Mouse (Mus musculus) hindbrain, embryonic 16.5 days (tissue): ENCODE data around the gene Phf13. TPM values are rescaled to one million over a fixed set of nuclear protein-coding genes. Genes with fewer than 3 reads are reported as not detected.
A peak's percentile ranks its signal among the peaks of the same experiment; 100 is the strongest.

ENCODE experiments used
- ATAC-seq: fragments of 200-750 bp; cut with Nextera tagmentation; 2 replicates; pipeline ENCODE4 v1.8.0; 2017; ENCODE audit warnings: moderate TSS enrichment, moderate library complexity
- H3K27ac ChIP-seq: fragments of 300-500 bp; sonication (generic); 2 replicates; pipeline ENCODE4 v1.5.1; 2014; ENCODE audit warnings: low read depth, mild to moderate bottlenecking, control low read depth, low read length, moderate library complexity
- H3K27me3 ChIP-seq: fragments of 300-500 bp; sonication (generic); replicated peaks from 2 replicates; pipeline ENCODE4 v1.6.1; 2014; ENCODE audit warnings: low read length; ENCODE audit not compliant: control insufficient read depth, insufficient read depth
- H3K36me3 ChIP-seq: fragments of 300-500 bp; sonication (generic); 2 replicates; pipeline ENCODE4 v1.6.1; 2014; ENCODE audit warnings: mild to moderate bottlenecking, low read length, moderate library complexity, mixed read lengths; ENCODE audit not compliant: control insufficient read depth, insufficient read depth
- H3K4me1 ChIP-seq: fragments of 300-500 bp; sonication (generic); 2 replicates; pipeline ENCODE4 v1.6.1; 2014; ENCODE audit warnings: low read depth, low read length; ENCODE audit not compliant: control insufficient read depth, insufficient read depth
- H3K4me2 ChIP-seq: fragments of 300-500 bp; sonication (generic); 2 replicates; pipeline ENCODE4 v1.6.1; 2014; ENCODE audit warnings: mild to moderate bottlenecking, low read length, control low read depth, moderate library complexity
- H3K4me3 ChIP-seq: fragments of 300-500 bp; sonication (generic); 2 replicates; pipeline ENCODE4 v1.5.1; 2014; ENCODE audit warnings: mild to moderate bottlenecking, low read length, control low read depth, moderate library complexity
- H3K9ac ChIP-seq: fragments of 300-500 bp; sonication (generic); 2 replicates; pipeline ENCODE4 v1.6.1; 2014; ENCODE audit warnings: low read depth, mild to moderate bottlenecking, control low read depth, low read length, moderate library complexity
- H3K9me3 ChIP-seq: fragments of 300-500 bp; sonication (generic); 2 replicates; pipeline ENCODE4 v1.6.1; 2014; ENCODE audit warnings: mild to moderate bottlenecking, low read length, moderate library complexity; ENCODE audit not compliant: control insufficient read depth
- WGBS: fragments of 180-500 bp; shearing (Covaris S2); extraction: QIAGEN DNeasy Blood & Tissue Kit; methylation state at CpG from one replicate; pipeline ENCODE4 v1.1.7; 2014; 5-methylcytosine and 5-hydroxymethylcytosine counted together
- polyA plus RNA-seq: library from polyadenylated mRNA; unstranded; fragments of >200 nt; fragmentation: Nextera tagmentation; extraction: Ambion mirVana; gene quantifications from 2 replicates; pipeline ENCODE4 v1.2.1, GENCODE M21; 2015

Phf13 gene
- polyA plus RNA-seq, 1 experiment from 2014 or later: 21.3 TPM

GRCm38 (mm10) chr4:151997701-151998100 lies 1.6 kb upstream of the Phf13 start:
- WGBS: 76% methylated on average over 3 of the region's 3 CpGs
- Histone ChIP-seq H3K27ac (no peak overlapping the region), H3K9me3 (no peaks in the 10 kb centered on the region), H3K9ac (no peak overlapping the region), H3K4me3 (no peak overlapping the region; the same call in 1 of the 2 replicates), H3K36me3 (no peaks in the 10 kb centered on the region), H3K27me3 (no peaks in the 10 kb centered on the region), H3K4me1 (peaks cover 20% of the 10 kb centered on the region), H3K4me2 (peak overlapping the region; percentile 71)
- no peak for ATAC-seq

GRCm38 (mm10) chr4:151996951-151997222 lies 829 bp upstream of the Phf13 start:
- Histone ChIP-seq H3K27me3 (no peaks in the 10 kb centered on the region), H3K4me3 (peak overlapping the region; percentile 99), H3K36me3 (peaks cover 7% of the 10 kb centered on the region), H3K9ac (peak overlapping the region; percentile 82), H3K4me2 (peak overlapping the region; percentile 71), H3K9me3 (no peaks in the 10 kb centered on the region), H3K27ac (peak overlapping the region; percentile 90), H3K4me1 (peaks cover 20% of the 10 kb centered on the region)
- WGBS: 4% methylated on average over 13 of the region's 13 CpGs
- ATAC-seq: no peak

- Histone ChIP-seq H3K4me1 (peaks cover 20% of the 10 kb centered on the region), H3K9me3 (no peaks in the 10 kb centered on the region), H3K4me2 (peak overlapping the region; percentile 88), H3K9ac (peak overlapping the region; percentile 95), H3K36me3 (peaks cover 19% of the 10 kb centered on the region), H3K27me3 (no peaks in the 10 kb centered on the region), H3K27ac (peak overlapping the region; percentile 77), H3K4me3 (peak overlapping the region; percentile 99)
- under 1% methylated on average over 61 of the region's 111 CpGs for WGBS
- ATAC-seq: no peak
Measured at GRCm38 (mm10) chr4:151995371-151996172, 486 bp downstream of the Phf13 start.

GRCm38 (mm10) chr4:151994228-151995171 lies 1.6 kb downstream of the Phf13 start:
- Histone ChIP-seq H3K4me1 (peaks cover 20% of the 10 kb centered on the region), H3K9ac (peak overlapping the region; percentile 95), H3K4me3 (peak overlapping the region; percentile 99), H3K9me3 (no peaks in the 10 kb centered on the region), H3K27me3 (no peaks in the 10 kb centered on the region), H3K36me3 (peaks cover 21% of the 10 kb centered on the region), H3K27ac (peak overlapping the region; percentile 77), H3K4me2 (peak overlapping the region; percentile 88)
- no peak for ATAC-seq
- 1% methylated on average over 43 of the region's 61 CpGs for WGBS

GRCm38 (mm10) chr4:151993035-151993434 lies 3.0 kb downstream of the Phf13 start:
- no peak overlapping the region for H3K9ac ChIP-seq
- no peak for ATAC-seq
- no peaks in the 10 kb centered on the region for H3K27me3 ChIP-seq
- no peak overlapping the region for H3K27ac ChIP-seq
- no peak overlapping the region for H3K4me3 ChIP-seq
- H3K4me2 ChIP-seq: no peak overlapping the region
- H3K36me3 ChIP-seq: peaks cover 21% of the 10 kb centered on the region
- no peaks in the 10 kb centered on the region for H3K9me3 ChIP-seq
- H3K4me1 ChIP-seq: peaks cover 20% of the 10 kb centered on the region
- 85% methylated on average over 6 of the region's 6 CpGs for WGBS

- H3K27ac ChIP-seq: no peak overlapping the region
- H3K9ac ChIP-seq: no peak overlapping the region
- H3K4me2 ChIP-seq: no peak overlapping the region
- no peak for ATAC-seq
- peaks cover 20% of the 10 kb centered on the region for H3K4me1 ChIP-seq
- no peak overlapping the region for H3K4me3 ChIP-seq
- 91% methylated on average over 9 of the region's 9 CpGs for WGBS
- peaks cover 21% of the 10 kb centered on the region for H3K36me3 ChIP-seq
- H3K9me3 ChIP-seq: no peaks in the 10 kb centered on the region
- H3K27me3 ChIP-seq: no peaks in the 10 kb centered on the region
Measured at GRCm38 (mm10) chr4:151992091-151992490, 4.0 kb downstream of the Phf13 start.

GRCm38 (mm10) chr4:151989110-151989488 lies 7.0 kb downstream of the Phf13 start:
- Histone ChIP-seq H3K4me3 (peak overlapping the region; percentile 64), H3K9ac (no peak overlapping the region; the same call in 1 of the 2 replicates), H3K27ac (no peak overlapping the region), H3K27me3 (no peaks in the 10 kb centered on the region), H3K9me3 (no peaks in the 10 kb centered on the region), H3K4me1 (peaks cover 19% of the 10 kb centered on the region), H3K4me2 (peak overlapping the region; percentile 60), H3K36me3 (peaks cover 21% of the 10 kb centered on the region)
- 34% methylated on average over 6 of the region's 6 CpGs for WGBS
- peak; percentile 22 for ATAC-seq

GRCm38 (mm10) chr4:151988342-151989109 lies 7.5 kb downstream of the Phf13 start, which contains the start of gene Thap3:
TSS of gene Thap3 (minus strand) at chr4:151988997.
- peak within 1 kb of the TSS; percentile 60 for H3K4me2 ChIP-seq
- H3K27me3 ChIP-seq: no peaks in the 10 kb centered on the region
- ATAC-seq: peak; percentile 81
- peaks cover 21% of the 10 kb centered on the region for H3K36me3 ChIP-seq
- H3K9me3 ChIP-seq: no peaks in the 10 kb centered on the region
- WGBS: under 1% methylated on average over 54 of the region's 54 CpGs
- H3K9ac ChIP-seq: peak within 1 kb of the TSS; percentile 91
- H3K4me1 ChIP-seq: peaks cover 13% of the 10 kb centered on the region
- H3K27ac ChIP-seq: peak within 1 kb of the TSS; percentile 83
- peak within 1 kb of the TSS; percentile 64 for H3K4me3 ChIP-seq
